Mouse (Mus musculus) liver, embryonic 14.5 days (tissue): ENCODE data around the gene Izumo1r.

Experiments used
- CTCF ChIP-seq: IDR thresholded peaks from 2 replicates; pipeline ENCODE4 v1.5.1; 2016; ENCODE audit warnings: antibody characterized with exemption, low read depth, control low read depth
- EP300 ChIP-seq: IDR thresholded peaks from 2 replicates; pipeline ENCODE4 v1.6.1; 2016; ENCODE audit warnings: antibody characterized with exemption, low read depth

GRCm38 (mm10) chr9:14888671-14889070 is 15.1 kb downstream of the Izumo1r start:
- no peak for TF ChIP-seq CTCF
- no peak for TF ChIP-seq EP300
